Mouse (Mus musculus) macrophage (primary cell): ENCODE data around the gene Kif23. TPM values are rescaled to one million over a fixed set of nuclear protein-coding genes. Genes with fewer than 3 reads are reported as not detected.

Experiments
- H3K27ac ChIP-seq: fragments of 350-480 bp; formaldehyde crosslinking; 2 replicates; pipeline ENCODE4 v1.9.0; 2021
- H3K36me3 ChIP-seq: fragments of 350-480 bp; formaldehyde crosslinking; 2 replicates; pipeline ENCODE4 v1.9.0; 2021; ENCODE audit errors: inconsistent target
- H3K4me3 ChIP-seq: fragments of 350-480 bp; formaldehyde crosslinking; 2 replicates; pipeline ENCODE4 v1.9.0; 2021; ENCODE audit errors: inconsistent target
- H3K79me2 ChIP-seq: fragments of 350-480 bp; formaldehyde crosslinking; 2 replicates; pipeline ENCODE4 v1.9.0; 2021; ENCODE audit errors: inconsistent target
- WGBS: methylation state at CpG from one replicate; pipeline ENCODE4 v1.1.7; 2026; ENCODE audit warnings: inconsistent platforms; ENCODE audit not compliant: missing documents; 5-methylcytosine and 5-hydroxymethylcytosine counted together
- polyA plus RNA-seq: library from polyadenylated mRNA; stranded (reverse); fragments of 250-400 nt; gene quantifications from 3 replicates; pipeline ENCODE4 v1.2.4, GENCODE M21; 2018; ENCODE audit warnings: inconsistent platforms

Gene Kif23
- polyA plus RNA-seq, 1 experiment from 2014 or later: 75.1 TPM

GRCm38 (mm10) chr9:61872246-61872941 lies 74.2 kb downstream of the Kif23 start:
- Histone ChIP-seq H3K27ac (no peak overlapping the region), H3K36me3 (no peaks in the 10 kb centered on the region), H3K4me3 (no peak overlapping the region), H3K79me2 (no peaks in the 10 kb centered on the region)
- 77% methylated on average over 8 of the region's 8 CpGs for WGBS

GRCm38 (mm10) chr9:61871839-61872238 lies 74.7 kb downstream of the Kif23 start:
- Histone ChIP-seq H3K27ac (no peak overlapping the region), H3K36me3 (no peaks in the 10 kb centered on the region), H3K79me2 (no peaks in the 10 kb centered on the region), H3K4me3 (no peak overlapping the region)
- WGBS: 91% methylated on average over 6 of the region's 6 CpGs

- Histone ChIP-seq H3K4me3 (no peak overlapping the region), H3K79me2 (no peaks in the 10 kb centered on the region), H3K27ac (no peak overlapping the region), H3K36me3 (no peaks in the 10 kb centered on the region)
- 94% methylated on average over 11 of the region's 11 CpGs for WGBS
Measured at GRCm38 (mm10) chr9:61867659-61868058, 78.9 kb downstream of the Kif23 start.

Other genes starting within 250 kb of the Kif23 start
- gene Rplp1, start 32.2 kb downstream of the Kif23 start, polyA plus RNA-seq: 1,141 to 4,325 TPM (median 4,017 TPM) in 3 replicates
- 0.09 to 0.14 TPM (median 0.11 TPM) in 3 replicates for gene Paqr5, start 80.1 kb upstream of the Kif23 start, polyA plus RNA-seq
- 9.6 to 13.4 TPM (median 10.4 TPM) in 3 replicates for gene Glce, start 175.9 kb upstream of the Kif23 start, polyA plus RNA-seq